In genomic region chr7:126856741-126857420, GRCm38 (mm10) we compare ENCODE assay signal across 21 mouse cellular contexts. TPM values are rescaled to one million over a fixed set of nuclear protein-coding genes. Genes with fewer than 3 reads are reported as not detected.
DNase-seq lines count a peak whose midpoint lies in the region; ATAC-seq and TF ChIP-seq lines count a peak whose summit lies in the region.
"Had no signal": no experiment of that assay in that cellular context is flagged by ENCODE, and none has a peak within 500 bp of the region (broad histone marks: within the 10 kb centered on the region; RNA-seq: fewer than 3 reads in every experiment).

No protein-coding gene starts in this region.

- no peak for TF ChIP-seq CTCF in G1E (IDR thresholded peaks at IDR 0.05; ENCODE audit: low read depth, low read length)

- H3K4me1 ChIP-seq in kidney, embryonic 15.5 days = peaks cover 25% of the 10 kb centered on the region
- peaks cover 6% of the 10 kb centered on the region for H3K4me1 ChIP-seq in kidney, embryonic 16.5 days (ENCODE audit: insufficient read depth, low read length)
- peaks cover 83% of the 10 kb centered on the region for H3K4me1 ChIP-seq in G1E (ENCODE audit: insufficient read depth, low read depth, low read length)

- H3K4me2 ChIP-seq in kidney, embryonic 15.5 days = no peak overlapping the region
- no peak overlapping the region for H3K4me2 ChIP-seq in kidney, embryonic 16.5 days (replicated peaks; ENCODE audit: low read depth, low read length)
- H3K4me2 ChIP-seq: heart, embryonic 12.5 days; intestine, embryonic 15.5 days; midbrain, embryonic 12.5 days had no signal

- H3K4me3 ChIP-seq in kidney, embryonic 15.5 days (replicated peaks) = no peak overlapping the region
- H3K4me3 ChIP-seq in kidney, embryonic 16.5 days (ENCODE audit: low read length) = no peak overlapping the region
- peak overlapping the region; percentile 36; the same call in 1 of the 2 replicates for H3K4me3 ChIP-seq in G1E (ENCODE audit: low read depth, low read length)
- H3K4me3 ChIP-seq: heart, embryonic 12.5 days; intestine, embryonic 15.5 days; midbrain, embryonic 12.5 days had no signal

- DNase-seq in G1E (ENCODE audit: low spot score) = no peak
- DNase-seq in lung, postnatal 25 days (ENCODE audit: low spot score) = peak; percentile 65
- DNase-seq in thymus, postnatal 10 days (ENCODE audit: low spot score in 2 of 2) = peak; percentile 52 to 56
- DNase-seq in heart, postnatal 4 days = no peak
- DNase-seq in adrenal gland, postnatal 14 days = no peak
- no peak for DNase-seq in urinary bladder, adult 2 months (ENCODE audit: low spot score)
- DNase-seq: adrenal gland, postnatal 25 days; forebrain, postnatal 0 days; gastrocnemius, postnatal 14 days; right cerebral cortex, postnatal 4 days had no signal

- H3K27me3 ChIP-seq in kidney, embryonic 15.5 days = no peaks in the 10 kb centered on the region
- H3K27me3 ChIP-seq in kidney, embryonic 16.5 days (ENCODE audit: insufficient read depth, low read length) = no peaks in the 10 kb centered on the region
- no peaks in the 10 kb centered on the region for H3K27me3 ChIP-seq in G1E (ENCODE audit: insufficient read depth, low read length)
- H3K27me3 ChIP-seq: heart, embryonic 12.5 days; intestine, embryonic 15.5 days; midbrain, embryonic 12.5 days had no signal

- no peak overlapping the region for H3K9ac ChIP-seq in kidney, embryonic 15.5 days
- no peak overlapping the region for H3K9ac ChIP-seq in kidney, embryonic 16.5 days (replicated peaks; ENCODE audit: low read length)
- H3K9ac ChIP-seq: forebrain, postnatal 0 days; heart, embryonic 12.5 days; midbrain, embryonic 12.5 days had no signal

- H3K9me3 ChIP-seq in kidney, embryonic 15.5 days (replicated peaks) = no peaks in the 10 kb centered on the region
- no peaks in the 10 kb centered on the region for H3K9me3 ChIP-seq in kidney, embryonic 16.5 days (ENCODE audit: low read length)
- H3K9me3 ChIP-seq in G1E (replicated peaks) = no peaks in the 10 kb centered on the region
- H3K9me3 ChIP-seq: heart, embryonic 12.5 days; intestine, embryonic 15.5 days; midbrain, embryonic 12.5 days had no signal

- 62% methylated on average over 9 of the region's 9 CpGs for WGBS in kidney, embryonic 15.5 days
- 57% methylated on average over 9 of the region's 9 CpGs for WGBS in kidney, embryonic 16.5 days

- ATAC-seq in kidney, embryonic 15.5 days (replicated peaks; ENCODE audit: low FRiP score) = no peak; the same call in 1 of the 2 replicates
- no peak for ATAC-seq in kidney, embryonic 16.5 days (ENCODE audit: low FRiP score, low TSS enrichment)
- ATAC-seq in G1E (ENCODE audit: extremely low read depth, insufficient number of reproducible peaks, low FRiP score, poor library complexity, severe bottlenecking) = no peak
- ATAC-seq: forebrain, postnatal 0 days; intestine, embryonic 15.5 days had no signal

- peaks cover 87% of the 10 kb centered on the region for H3K36me3 ChIP-seq in kidney, embryonic 15.5 days
- H3K36me3 ChIP-seq in kidney, embryonic 16.5 days (ENCODE audit: insufficient read depth, low read length) = peaks cover 50% of the 10 kb centered on the region
- H3K36me3 ChIP-seq in G1E (replicated peaks) = peaks cover 93% of the 10 kb centered on the region

- peak overlapping the region; percentile 42 for H3K27ac ChIP-seq in kidney, embryonic 15.5 days
- H3K27ac ChIP-seq in kidney, embryonic 16.5 days (ENCODE audit: low read length) = no peak overlapping the region
- H3K27ac ChIP-seq: intestine, embryonic 15.5 days; midbrain, embryonic 12.5 days had no signal

RNA-seq across cellular contexts. Expression of gene Hirip3, which starts 4.9 kb away (rescaled TPM):
- polyA plus RNA-seq in kidney, embryonic 15.5 days (2015; fragmentation: Nextera tagmentation; extraction: Ambion mirVana) = 36.8 and 40.1 TPM in 2 replicates
- 32.6 and 42.7 TPM in 2 replicates for polyA plus RNA-seq in kidney, embryonic 16.5 days (2015; fragmentation: Nextera tagmentation; extraction: Ambion mirVana)
- total RNA-seq in G1E (2014; fragmentation: Nextera tagmentation) (46.8 and 53.2 TPM in 2 replicates), G1E (2017) (90.4 and 115 TPM in 2 replicates)
- 158 and 159 TPM in 2 replicates for polyA plus RNA-seq in G1E (2012)
- total RNA-seq in heart, postnatal 4 days (2021) = 10 to 100 TPM; 22.8 to 26.1 TPM
- total RNA-seq in adrenal gland, postnatal 14 days (2021) = 24.1 and 30.2 TPM in 2 replicates
- polyA plus RNA-seq in urinary bladder, adult 2 months (2012; rRNA removed) = 18.0 and 21.0 TPM in 2 replicates

RNA-seq across cellular contexts. Expression of gene Ino80e, which starts 5.3 kb away (rescaled TPM):
- polyA plus RNA-seq in kidney, embryonic 15.5 days (2015; fragmentation: Nextera tagmentation; extraction: Ambion mirVana) = 88.9 and 91.0 TPM in 2 replicates
- 75.3 and 88.0 TPM in 2 replicates for polyA plus RNA-seq in kidney, embryonic 16.5 days (2015; fragmentation: Nextera tagmentation; extraction: Ambion mirVana)
- total RNA-seq in G1E (2014; fragmentation: Nextera tagmentation) (106 and 136 TPM in 2 replicates), G1E (2017) (50.7 and 60.3 TPM in 2 replicates)
- polyA plus RNA-seq in G1E (2012) = 893 and 1,187 TPM in 2 replicates
- 10 to 100 TPM; 33.5 to 34.1 TPM for total RNA-seq in heart, postnatal 4 days (2021)
- 39.2 and 41.9 TPM in 2 replicates for total RNA-seq in adrenal gland, postnatal 14 days (2021)
- polyA plus RNA-seq in urinary bladder, adult 2 months (2012; rRNA removed) = 42.3 and 46.0 TPM in 2 replicates

RNA-seq across cellular contexts. Expression of gene Doc2a, which starts 9.7 kb away (rescaled TPM):
- 6.6 and 11.4 TPM in 2 replicates for polyA plus RNA-seq in kidney, embryonic 15.5 days (2015; fragmentation: Nextera tagmentation; extraction: Ambion mirVana)
- polyA plus RNA-seq in kidney, embryonic 16.5 days (2015; fragmentation: Nextera tagmentation; extraction: Ambion mirVana) = 7.8 and 8.7 TPM in 2 replicates
- not detected in 2 replicates for total RNA-seq in G1E (2014; fragmentation: Nextera tagmentation)
- 0.11 and 0.23 TPM in 2 replicates for total RNA-seq in G1E (2017)
- polyA plus RNA-seq in G1E (2012) = not detected in 2 replicates
- total RNA-seq in heart, postnatal 4 days (2021) = not detected
- total RNA-seq in adrenal gland, postnatal 14 days (2021) = 0.63 and 0.64 TPM in 2 replicates
- polyA plus RNA-seq in urinary bladder, adult 2 months (2012; rRNA removed) = not detected in 2 replicates
- total RNA-seq: common myeloid progenitor, adult 5-6 weeks; gastrocnemius, postnatal 14 days had no signal
- polyA plus RNA-seq: C2C12; heart, embryonic 12.5 days; large intestine, adult 2 months; liver, embryonic 16.5 days had no signal

RNA-seq across cellular contexts. Expression of gene 4930451I11Rik, which starts 25.4 kb away (rescaled TPM):
- not detected in 2 replicates for polyA plus RNA-seq in kidney, embryonic 15.5 days (2015; fragmentation: Nextera tagmentation; extraction: Ambion mirVana)
- not detected in 2 replicates for polyA plus RNA-seq in kidney, embryonic 16.5 days (2015; fragmentation: Nextera tagmentation; extraction: Ambion mirVana)
- total RNA-seq in G1E (2014; fragmentation: Nextera tagmentation) (not detected in 2 replicates), G1E (2017) (not detected in 2 replicates)
- not detected in 2 replicates for polyA plus RNA-seq in G1E (2012)
- total RNA-seq in heart, postnatal 4 days (2021) = not detected
- total RNA-seq in adrenal gland, postnatal 14 days (2021) = not detected in 2 replicates
- not detected in 2 replicates for polyA plus RNA-seq in urinary bladder, adult 2 months (2012; rRNA removed)
- total RNA-seq: adrenal gland, postnatal 25 days; common myeloid progenitor, adult 5-6 weeks; forebrain, postnatal 0 days; gastrocnemius, postnatal 14 days had no signal
- polyA plus RNA-seq: C2C12; forebrain, postnatal 0 days; heart, embryonic 12.5 days; hindbrain, embryonic 11.5 days; intestine, embryonic 15.5 days; large intestine, adult 2 months; limb, embryonic 11.5 days; liver, embryonic 16.5 days; midbrain, embryonic 12.5 days had no signal

RNA-seq across cellular contexts. Expression of gene Taok2, which starts 27.6 kb away (rescaled TPM):
- polyA plus RNA-seq in kidney, embryonic 15.5 days (2015; fragmentation: Nextera tagmentation; extraction: Ambion mirVana) = 45.8 and 54.2 TPM in 2 replicates
- 58.6 and 59.9 TPM in 2 replicates for polyA plus RNA-seq in kidney, embryonic 16.5 days (2015; fragmentation: Nextera tagmentation; extraction: Ambion mirVana)
- 42.9 and 53.6 TPM in 2 replicates for total RNA-seq in G1E (2014; fragmentation: Nextera tagmentation)
- total RNA-seq in G1E (2017) = 36.2 and 38.3 TPM in 2 replicates
- polyA plus RNA-seq in G1E (2012) = 181 and 222 TPM in 2 replicates
- total RNA-seq in heart, postnatal 4 days (2021) = 10 to 100 TPM; 65.0 to 66.5 TPM
- 68.8 and 79.4 TPM in 2 replicates for total RNA-seq in adrenal gland, postnatal 14 days (2021)
- polyA plus RNA-seq in urinary bladder, adult 2 months (2012; rRNA removed) = 55.8 and 65.4 TPM in 2 replicates

Comparison
In these comparisons a context has a peak if more than half of its experiments do, and no peak if none do; other contexts are left out.
1. DNase-seq: peak in lung, postnatal 25 days (single experiment) and thymus, postnatal 10 days (2 of 2); none in G1E (single experiment), heart, postnatal 4 days (single experiment), adrenal gland, postnatal 14 days (single experiment) and urinary bladder, adult 2 months (single experiment).